Mouse (Mus musculus) adrenal gland, postnatal 4 days (tissue): ENCODE data around the gene Zfp420. TPM values are rescaled to one million over a fixed set of nuclear protein-coding genes. Genes with fewer than 3 reads are reported as not detected.

ENCODE experiments used
- DNase-seq, 2 experiments: peaks; one replicate each; pipeline ENCODE4 v3.0.0; 2021 to 2022; ENCODE audit warnings: low spot score in 2 of 2, mixed read lengths in 2 of 2
- microRNA-seq: library from miRNA; unstranded; fragments of <30 nt; microRNA quantifications from one replicate; pipeline ENCODE4 v1.2.0, GENCODE M21; 2021
- total RNA-seq, 2 experiments: library from RNA; stranded (reverse); gene quantifications; 2 replicates each; pipeline ENCODE4 v1.2.3; 2021

Zfp420 gene
- total RNA-seq, 2 experiments from 2014 or later: 5.2 to 5.4 TPM

DNA sequence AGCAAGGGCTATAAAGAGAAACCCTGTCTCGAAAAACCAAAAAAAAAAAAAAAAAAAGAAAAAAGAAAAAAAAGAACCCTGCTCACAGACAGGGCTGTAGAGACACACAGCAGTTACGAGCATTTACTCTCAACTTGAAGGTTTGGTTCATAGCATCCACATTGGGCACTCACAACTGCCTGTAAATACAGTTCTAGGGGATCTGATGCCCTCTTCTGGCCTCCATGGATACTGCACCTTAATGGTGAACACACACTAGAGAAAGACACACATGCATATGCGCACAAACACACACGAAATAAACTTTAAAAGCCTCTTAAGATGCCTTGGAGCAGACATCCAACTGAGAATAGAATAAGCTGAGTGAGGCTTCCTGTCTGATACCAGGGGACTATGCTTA, 38.6 kb downstream of the Zfp420 start:
- no peak for DNase-seq

DNA sequence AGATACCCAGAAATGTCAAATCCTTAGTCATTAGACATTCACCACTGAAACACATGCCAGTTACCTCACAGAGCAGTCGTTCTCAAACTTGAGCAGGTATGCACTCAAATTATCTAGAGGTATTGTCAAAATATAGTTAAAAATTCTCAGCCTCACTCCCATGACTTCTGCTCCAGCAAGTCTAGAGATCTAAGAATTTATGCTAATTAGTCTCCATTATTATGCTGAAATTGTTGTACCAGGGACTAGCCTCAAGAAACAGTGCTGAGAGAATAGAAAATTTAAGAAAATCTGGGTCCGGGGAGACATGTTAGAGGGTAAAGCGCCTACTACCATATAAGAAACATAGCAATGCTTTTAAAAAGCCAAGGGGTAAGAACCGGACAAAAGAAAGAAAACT, 44.3 kb downstream of the Zfp420 start:
- no peak for DNase-seq

DNA sequence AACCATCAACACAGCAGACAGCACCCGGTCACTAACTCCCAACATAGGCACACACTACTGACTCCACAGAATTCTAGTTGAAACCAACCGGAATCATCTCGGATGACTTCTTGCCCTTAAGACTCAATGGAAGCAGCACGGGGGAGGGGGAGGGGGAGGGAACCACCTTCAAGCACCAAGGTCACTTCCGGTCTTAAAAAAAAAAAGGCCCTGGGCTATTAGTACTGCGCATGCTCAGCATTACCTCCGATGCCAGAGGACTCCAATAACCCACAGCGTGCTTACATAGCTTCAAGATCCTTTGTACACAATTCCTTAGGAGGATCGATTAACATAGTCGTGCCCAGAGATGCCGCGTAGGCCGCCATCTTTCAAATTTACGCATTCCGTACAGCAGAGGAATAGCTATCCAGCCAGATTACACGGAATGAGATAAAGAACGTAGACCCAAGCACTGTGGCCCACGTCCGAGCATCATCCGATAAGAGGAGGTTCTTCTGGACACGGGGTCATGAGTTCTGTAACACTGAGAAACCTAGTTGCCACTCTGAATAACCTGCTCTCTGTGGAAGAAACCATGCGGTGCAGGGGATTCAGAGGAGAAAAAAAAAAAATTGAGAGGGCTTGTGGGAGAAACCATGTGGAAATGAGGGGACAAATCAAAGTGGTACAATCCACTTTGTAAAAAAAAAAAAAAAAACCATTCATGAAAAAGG, 46.3 kb downstream of the Zfp420 start, which contains the start of gene Zfp27:
Gene Zfp27 (minus strand): TSS at position 607 of the 716 bp plus-strand sequence.
- peak in 1 of 2 experiments; percentile 29 for DNase-seq

DNA sequence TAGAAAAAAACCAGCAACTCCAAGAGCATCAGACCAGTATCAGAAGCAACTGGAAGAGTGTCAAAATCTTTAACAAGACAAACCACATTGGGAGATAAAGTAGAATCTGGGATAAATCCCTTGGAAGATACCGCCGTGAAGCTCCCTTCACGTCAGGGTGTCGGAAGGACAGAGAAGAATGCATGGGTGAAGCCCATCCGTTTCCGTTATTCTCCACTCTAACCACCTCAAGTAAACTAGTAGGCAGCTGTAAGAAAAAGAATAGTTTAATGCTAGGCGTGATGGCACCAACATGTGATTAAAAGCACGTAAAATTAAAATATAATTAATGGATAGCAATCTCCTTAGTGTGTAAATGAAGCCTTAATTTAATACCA, 46.9 kb downstream of the Zfp420 start:
- no peak for DNase-seq

DNA sequence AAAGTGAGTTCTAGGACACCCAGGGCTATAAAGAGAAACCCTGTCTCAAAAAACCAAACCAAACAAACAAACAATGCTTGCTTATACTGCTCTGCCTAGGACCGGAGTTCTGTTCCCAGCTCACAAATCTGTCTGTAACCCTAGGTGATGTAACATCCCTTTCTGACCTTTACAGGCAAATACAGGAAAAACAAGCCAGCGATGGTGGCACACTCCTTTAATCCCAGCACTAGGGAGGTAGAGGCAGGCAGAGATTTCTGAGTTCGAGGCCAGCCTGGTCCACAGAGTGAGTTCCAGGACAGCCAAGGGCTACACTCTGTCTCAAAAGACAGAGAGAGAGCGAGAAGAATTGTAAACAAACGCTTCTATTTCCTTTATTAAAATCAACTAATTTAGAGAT, 47.4 kb downstream of the Zfp420 start:
- no peak for DNase-seq

DNA sequence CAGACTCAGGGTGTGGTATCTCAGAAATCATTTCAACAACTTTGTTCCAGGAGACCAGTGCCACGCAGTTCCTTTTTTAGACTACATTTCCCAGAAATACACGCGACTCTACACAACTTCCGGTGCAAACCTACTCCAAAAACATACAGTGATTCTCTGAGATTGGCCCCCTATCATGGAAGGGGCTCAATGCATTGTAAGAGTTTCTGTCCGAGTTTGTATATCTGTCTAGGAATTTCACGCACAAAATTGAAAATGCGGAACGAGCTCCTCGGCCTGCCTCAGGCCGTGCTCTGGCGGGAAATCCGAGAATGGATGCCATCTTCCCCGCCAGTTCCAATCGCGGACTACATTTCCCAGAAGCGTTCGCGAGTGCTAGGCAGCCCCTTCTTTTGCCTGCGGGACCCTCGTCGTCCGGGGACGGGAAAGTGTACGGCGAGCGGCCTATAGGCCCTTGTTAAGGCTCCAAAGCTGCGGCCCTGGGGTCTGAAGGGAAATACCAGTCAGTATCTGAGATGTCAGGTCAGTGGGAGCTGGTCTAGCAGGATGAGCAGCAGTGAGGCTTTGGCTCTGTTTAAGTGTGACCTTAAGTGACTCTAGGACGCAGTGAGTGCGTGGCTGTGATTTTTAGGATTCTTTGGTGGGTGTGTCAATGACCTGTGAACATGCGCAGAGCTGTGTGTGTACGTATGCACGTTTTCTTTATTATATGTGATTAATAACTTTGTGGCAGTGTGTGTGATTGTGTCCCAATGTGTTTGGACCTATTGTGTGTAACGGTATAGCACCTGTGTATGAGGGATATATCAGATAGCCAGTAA, 48.6 kb downstream of the Zfp420 start, which contains the start of gene Zfp383:
Gene Zfp383 (plus strand): TSS at position 94 of the 821 bp plus-strand sequence.
- DNase-seq: peak; percentile 44 to 61

DNA sequence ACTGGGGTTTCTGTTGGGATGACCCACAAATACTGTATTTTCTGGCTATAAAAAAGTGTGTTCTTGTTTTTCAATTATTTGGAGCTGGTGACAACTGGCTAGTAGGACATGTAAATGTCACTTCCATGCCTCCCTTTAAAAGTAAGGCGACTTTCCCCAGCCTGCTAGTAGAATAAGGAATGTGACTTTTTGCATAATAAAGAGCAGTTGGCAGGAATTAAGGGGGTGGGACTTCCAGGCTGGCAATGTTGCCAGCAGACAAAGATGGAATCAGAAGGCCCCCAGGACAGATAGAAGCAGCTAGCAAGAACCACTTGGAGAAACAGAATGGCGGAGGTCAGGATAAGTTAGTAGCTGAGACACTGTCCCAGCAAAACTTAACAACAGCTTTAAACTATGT, 50.5 kb downstream of the Zfp420 start:
- no peak for DNase-seq

DNA sequence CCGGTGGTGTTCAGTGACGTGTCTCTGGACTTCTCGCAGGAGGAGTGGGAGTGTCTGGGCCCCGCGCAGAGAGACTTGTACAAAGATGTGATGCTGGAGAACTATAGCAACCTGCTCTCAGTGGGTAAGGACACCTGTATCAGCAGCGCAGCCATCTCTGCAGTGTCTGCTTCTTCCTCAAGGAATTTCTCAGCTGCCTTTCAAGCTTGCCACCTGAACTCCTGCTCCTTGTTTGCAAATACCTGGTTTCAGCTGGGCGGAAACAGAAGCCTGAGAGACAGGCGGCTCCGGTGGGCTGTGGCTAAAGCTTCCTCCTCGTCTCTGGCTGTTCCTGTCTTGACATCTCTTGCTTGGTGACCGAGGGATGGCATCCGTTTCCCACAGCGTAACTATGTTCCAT, 52.4 kb downstream of the Zfp420 start:
- no peak for DNase-seq

DNA sequence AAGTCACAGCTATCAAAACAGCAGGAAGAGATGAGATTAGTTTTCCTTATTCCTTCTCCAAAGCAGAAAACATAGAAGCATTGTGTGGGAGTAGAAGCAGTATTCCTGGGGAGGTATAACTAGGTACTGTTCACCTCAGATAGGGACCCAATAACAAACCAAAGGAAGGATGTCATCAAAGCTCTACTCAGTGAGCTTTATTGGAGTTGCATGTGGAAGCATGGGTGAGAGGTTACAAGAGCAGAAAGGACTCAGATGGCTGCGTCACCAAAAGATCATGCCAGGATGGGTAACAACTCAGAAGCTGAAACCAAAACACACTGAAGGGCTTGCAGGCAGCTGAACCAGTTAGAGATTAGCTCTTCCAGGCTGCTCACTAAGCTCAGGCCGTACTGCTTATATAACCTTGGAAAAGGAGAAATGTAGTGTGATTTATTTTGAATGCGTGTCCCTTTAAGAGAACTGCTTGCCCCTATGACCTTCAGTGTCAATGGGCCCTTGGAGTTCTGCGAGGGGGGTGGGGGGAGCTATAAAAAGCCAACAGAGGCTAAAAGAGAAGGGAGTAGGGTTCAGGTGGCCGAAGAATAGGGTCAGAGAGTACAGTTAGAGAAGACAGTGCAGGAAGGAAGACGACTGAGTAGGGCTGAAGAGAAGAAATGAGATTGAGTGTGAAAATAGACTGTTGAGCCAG, 57.7 kb downstream of the Zfp420 start:
- no peak for DNase-seq

DNA sequence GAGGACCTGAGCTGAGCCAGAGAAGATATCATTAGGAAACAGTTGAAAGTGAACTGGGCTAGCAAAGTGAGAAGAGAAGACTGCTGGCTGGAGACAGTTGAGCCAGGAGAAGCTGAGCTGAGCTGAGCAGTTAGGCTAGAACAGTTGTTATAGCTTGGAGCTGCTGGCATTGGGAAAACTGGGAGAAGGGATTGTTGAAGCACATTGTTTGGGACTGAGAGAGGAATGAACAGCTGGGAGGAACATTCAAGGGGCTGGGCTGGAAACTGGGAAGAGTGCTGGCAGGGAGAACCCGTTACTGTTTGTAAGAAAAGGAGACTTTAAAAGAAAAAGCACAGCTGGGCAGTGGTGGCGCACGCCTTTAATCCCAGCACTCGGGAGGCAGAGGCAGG, 58.3 kb downstream of the Zfp420 start:
- DNase-seq: no peak

DNA sequence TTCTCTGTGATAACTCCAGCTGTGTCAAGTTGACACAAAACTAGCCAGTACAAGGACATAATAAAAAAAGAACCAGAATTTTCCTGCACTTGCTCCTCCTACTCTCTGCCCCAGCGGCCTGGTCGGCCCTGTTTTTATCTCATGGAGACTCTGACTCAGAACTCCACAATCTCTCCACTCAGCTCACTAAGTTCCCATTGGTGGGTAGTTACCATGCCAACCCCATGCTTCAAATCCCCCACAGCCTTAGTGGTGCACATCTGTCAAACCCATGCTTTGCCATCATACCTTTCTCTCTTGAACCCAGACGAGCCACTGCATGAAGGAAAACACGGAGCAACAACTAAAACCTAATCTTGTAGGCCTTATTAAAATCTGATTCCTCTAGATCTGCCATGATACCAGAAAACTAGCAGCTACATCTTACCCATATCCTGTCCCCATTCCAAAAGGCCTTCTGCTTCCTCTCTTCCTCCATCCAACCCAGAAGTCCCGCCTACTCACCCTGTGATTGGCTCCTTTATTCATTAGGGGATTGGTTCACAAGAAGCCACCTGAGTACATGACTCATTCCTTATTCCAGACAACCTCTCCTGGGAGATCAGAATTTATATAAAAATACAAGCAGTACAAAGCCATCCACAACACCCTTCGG, 61.8 kb downstream of the Zfp420 start:
- DNase-seq: no peak

DNA sequence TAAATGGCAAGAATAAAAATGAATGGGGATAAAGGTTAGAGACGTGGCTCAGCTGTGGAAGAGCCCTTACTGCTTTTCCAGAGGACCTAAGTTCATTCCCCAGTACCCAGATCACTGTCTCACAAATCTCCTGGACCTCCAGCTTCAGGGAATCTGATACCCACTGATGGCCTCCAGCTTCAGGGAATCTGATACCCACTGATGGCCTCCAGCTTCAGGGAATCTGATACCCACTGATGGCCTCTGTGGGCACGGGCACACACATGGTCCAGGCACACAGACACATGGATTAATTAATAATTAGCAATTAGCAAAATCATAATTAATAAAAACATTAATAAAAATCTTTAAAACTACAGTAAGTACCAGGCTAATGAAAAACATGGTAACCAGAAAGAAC, 63.0 kb downstream of the Zfp420 start:
- no peak for DNase-seq

Small RNA genes within 50 kb of the gene (microRNA-seq; reads per million reads assigned to microRNA genes)
- not detected for gene Mir7668

Other genes with a start within 250 kb of the Zfp420 start
- under 1 TPM; 0.34 to 0.54 TPM for gene Catsperg2, start 132.9 kb upstream of the Zfp420 start, total RNA-seq
- 10 to 100 TPM; 14.3 TPM for gene Zfp84, start 91.4 kb upstream of the Zfp420 start, total RNA-seq
- gene Zfp30, start 76.0 kb upstream of the Zfp420 start, total RNA-seq: 1 to 10 TPM; 6.8 to 7.3 TPM
- 10 to 100 TPM; 17.9 to 18.4 TPM for gene Zfp790, start 43.9 kb upstream of the Zfp420 start, total RNA-seq
- gene Zfp940, start 6.3 kb upstream of the Zfp420 start, total RNA-seq: 1 to 10 TPM; 2.4 to 2.5 TPM
- gene Zfp27, start 46.6 kb downstream of the Zfp420 start, total RNA-seq: 10 to 100 TPM; 15.4 to 16.6 TPM
- gene Zfp383, start 48.2 kb downstream of the Zfp420 start, total RNA-seq: 10 to 100 TPM; 11.0 to 12.1 TPM
- gene Zfp74, start 94.1 kb downstream of the Zfp420 start, total RNA-seq: 10 to 100 TPM; 13.3 to 16.0 TPM
- gene Zfp568, start 124.0 kb downstream of the Zfp420 start, total RNA-seq: 10 to 100 TPM; 22.8 to 26.2 TPM
- 1 to 10 TPM; 3.5 to 4.1 TPM for gene Zfp14, start 191.4 kb downstream of the Zfp420 start, total RNA-seq
- 1 to 10 TPM; 1.4 to 2.3 TPM for gene Zfp82, start 212.9 kb downstream of the Zfp420 start, total RNA-seq
- not detected for gene Gm26920, start 230.4 kb downstream of the Zfp420 start, total RNA-seq
- gene Zfp566, start 230.5 kb downstream of the Zfp420 start, total RNA-seq: 1 to 10 TPM; 6.1 to 7.0 TPM
- gene Zfp260, start 234.8 kb downstream of the Zfp420 start, total RNA-seq: 10 to 100 TPM; 50.7 to 52.1 TPM